Mouse (Mus musculus): ENCODE measurements around the gene Zmynd11.
"Not testable (repeated sequence)": the region's sequence is repeated elsewhere in the genome, so short reads cannot be mapped to it uniquely, and the experiment has no call there.

Gene Zmynd11

DNA sequence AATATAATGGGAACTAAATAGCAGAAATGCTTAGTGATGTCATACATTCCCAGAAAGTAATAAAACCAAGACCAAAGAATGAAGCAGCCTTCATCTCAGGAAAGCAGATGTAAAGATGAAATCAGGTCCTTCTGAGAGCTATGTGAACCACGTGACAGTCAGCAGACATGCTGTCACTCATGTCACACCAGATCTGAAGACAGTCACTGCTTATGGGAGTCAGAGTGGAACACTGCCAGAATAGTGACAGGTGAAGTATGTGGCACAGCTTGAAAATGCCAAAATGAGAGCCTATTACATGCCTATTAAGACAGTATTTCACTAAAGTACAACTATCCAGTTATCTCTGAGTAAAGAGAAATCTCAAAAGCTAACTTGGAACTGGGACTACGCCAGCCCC is 26.9 kb downstream of the Zmynd11 start:
- TF ChIP-seq POU5F1 (IDR thresholded peaks at IDR 0.05; ENCODE audit: borderline replicate concordance, low read length) (no peak), CTCF (conservative IDR thresholded peaks at IDR 0.05; ENCODE audit: low read length) (no peak), NANOG (IDR thresholded peaks at IDR 0.05; ENCODE audit: borderline replicate concordance, low read length) (no peak)
- Histone ChIP-seq H3K27me3 (ENCODE audit: insufficient read depth, low read length) (no peaks in the 10 kb centered on the region), H3K9me3 (ENCODE audit: low read length) (no peaks in the 10 kb centered on the region), H3K36me3 (ENCODE audit: insufficient read depth, low read length) (no peaks in the 10 kb centered on the region), H3K4me3 (replicated peaks; ENCODE audit: low read length) (no peak overlapping the region), H3K4me1 (replicated peaks; ENCODE audit: low read depth, low read length) (peaks cover 3% of the 10 kb centered on the region; the same call in 1 of the 2 replicates)

- H3K4me3 ChIP-seq (replicated peaks; ENCODE audit: low read length), result no peak overlapping the region
- peaks cover 6% of the 10 kb centered on the region; the same call in 1 of the 2 replicates for H3K4me1 ChIP-seq (replicated peaks; ENCODE audit: low read depth, low read length)
- H3K9me3 ChIP-seq (ENCODE audit: low read length), result no peaks in the 10 kb centered on the region
- H3K27me3 ChIP-seq (ENCODE audit: insufficient read depth, low read length), result no peaks in the 10 kb centered on the region
- TF ChIP-seq NANOG (IDR thresholded peaks at IDR 0.05; ENCODE audit: borderline replicate concordance, low read length), result no peak
- TF ChIP-seq CTCF (conservative IDR thresholded peaks at IDR 0.05; ENCODE audit: low read length), result no peak
- no peak for TF ChIP-seq POU5F1 (IDR thresholded peaks at IDR 0.05; ENCODE audit: borderline replicate concordance, low read length)
- no peaks in the 10 kb centered on the region for H3K36me3 ChIP-seq (ENCODE audit: insufficient read depth, low read length)
These were observed 28.1 kb downstream of the Zmynd11 start for GRCm38 (mm10) chr13:9737024-9737423.

- H3K27me3 ChIP-seq (ENCODE audit: insufficient read depth, low read length); H3K4me3 ChIP-seq (replicated peaks; ENCODE audit: low read length); H3K36me3 ChIP-seq (ENCODE audit: insufficient read depth, low read length); H3K9me3 ChIP-seq (ENCODE audit: low read length); H3K4me1 ChIP-seq (replicated peaks; ENCODE audit: low read depth, low read length): not testable (repeated sequence)
These were observed 32.9 kb downstream of the Zmynd11 start for GRCm38 (mm10) chr13:9732262-9732661.

- H3K27me3 ChIP-seq (ENCODE audit: insufficient read depth, low read length), result no peaks in the 10 kb centered on the region
These were observed 36.1 kb downstream of the Zmynd11 start for GRCm38 (mm10) chr13:9729073-9729472.

DNA sequence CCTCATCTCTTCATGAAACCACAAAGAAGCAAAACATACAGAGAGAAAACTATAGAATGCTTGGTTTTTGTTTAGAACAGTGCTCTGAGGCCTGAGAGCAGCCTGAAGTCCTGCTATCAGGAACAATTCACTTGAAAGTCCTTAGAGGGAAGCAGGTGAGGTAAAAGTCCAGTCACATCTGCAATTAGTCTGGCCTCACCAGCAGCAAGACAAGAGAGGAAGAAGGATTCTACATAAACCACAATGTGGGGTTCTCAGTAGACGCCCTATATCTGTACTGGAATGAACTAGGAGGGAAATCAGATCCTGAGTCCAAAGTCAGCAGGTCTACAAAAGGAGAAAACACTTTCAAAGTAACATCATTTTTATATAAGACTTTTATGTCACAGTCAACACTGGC is 49.9 kb downstream of the Zmynd11 start:
- TF ChIP-seq NANOG (IDR thresholded peaks at IDR 0.05; ENCODE audit: borderline replicate concordance, low read length) (no peak), CTCF (conservative IDR thresholded peaks at IDR 0.05; ENCODE audit: low read length) (no peak), POU5F1 (IDR thresholded peaks at IDR 0.05; ENCODE audit: borderline replicate concordance, low read length) (no peak)
- Histone ChIP-seq H3K4me3 (replicated peaks; ENCODE audit: low read length) (no peak overlapping the region), H3K4me1 (replicated peaks; ENCODE audit: low read depth, low read length) (no peaks in the 10 kb centered on the region), H3K36me3 (ENCODE audit: insufficient read depth, low read length) (no peaks in the 10 kb centered on the region), H3K9me3 (ENCODE audit: low read length) (no peaks in the 10 kb centered on the region), H3K27me3 (ENCODE audit: insufficient read depth, low read length) (no peaks in the 10 kb centered on the region)

More at GRCm38 (mm10) chr13:9729073-9729472, 36.1 kb downstream of the Zmynd11 start:
- TF ChIP-seq NANOG (IDR thresholded peaks at IDR 0.05; ENCODE audit: borderline replicate concordance, low read length), result no peak
- TF ChIP-seq POU5F1 (IDR thresholded peaks at IDR 0.05; ENCODE audit: borderline replicate concordance, low read length), result no peak
- no peak for TF ChIP-seq CTCF (conservative IDR thresholded peaks at IDR 0.05; ENCODE audit: low read length)
- no peaks in the 10 kb centered on the region for H3K9me3 ChIP-seq (ENCODE audit: low read length)
- H3K36me3 ChIP-seq (ENCODE audit: insufficient read depth, low read length), result no peaks in the 10 kb centered on the region
- 0 out of 2 replicates have a peak, but pooled peaks cover 4% of the 10 kb centered on the region for H3K4me1 ChIP-seq (replicated peaks; ENCODE audit: low read depth, low read length)
- H3K4me3 ChIP-seq (replicated peaks; ENCODE audit: low read length), result no peak overlapping the region

GRCm38 (mm10) chr13:9713462-9714134 is 51.5 kb downstream of the Zmynd11 start:
- Histone ChIP-seq H3K4me3 (replicated peaks; ENCODE audit: low read length) (no peak overlapping the region), H3K27me3 (ENCODE audit: insufficient read depth, low read length) (no peaks in the 10 kb centered on the region), H3K9me3 (ENCODE audit: low read length) (no peaks in the 10 kb centered on the region), H3K4me1 (replicated peaks; ENCODE audit: low read depth, low read length) (no peaks in the 10 kb centered on the region), H3K36me3 (ENCODE audit: insufficient read depth, low read length) (0 out of 2 replicates have a peak, but pooled peaks cover 6% of the 10 kb centered on the region)
- TF ChIP-seq NANOG (IDR thresholded peaks at IDR 0.05; ENCODE audit: borderline replicate concordance, low read length), result no peak
- no peak for TF ChIP-seq CTCF (conservative IDR thresholded peaks at IDR 0.05; ENCODE audit: low read length)
- no peak for TF ChIP-seq POU5F1 (IDR thresholded peaks at IDR 0.05; ENCODE audit: borderline replicate concordance, low read length)

DNA sequence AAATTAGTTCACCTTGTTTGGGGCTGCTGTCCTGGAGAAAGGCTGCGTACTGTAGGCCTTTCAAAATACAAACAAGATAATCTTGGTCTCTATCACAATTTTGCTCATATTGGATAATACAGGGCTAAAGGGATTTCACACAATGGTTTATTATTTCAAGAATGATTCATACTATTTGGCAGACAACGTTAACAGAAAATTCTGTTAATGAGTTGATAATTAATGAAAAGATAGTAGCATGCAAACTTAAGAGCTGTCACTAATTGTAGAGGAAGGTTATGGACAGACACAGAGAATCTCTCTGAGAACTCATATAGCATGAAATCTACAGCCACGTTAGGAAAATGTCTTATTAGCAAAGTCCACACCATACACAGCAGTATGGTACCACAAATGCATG is 52.2 kb downstream of the Zmynd11 start:
- no peaks in the 10 kb centered on the region for H3K27me3 ChIP-seq (ENCODE audit: insufficient read depth, low read length)
- H3K4me3 ChIP-seq (replicated peaks; ENCODE audit: low read length), result no peak overlapping the region
- H3K9me3 ChIP-seq (ENCODE audit: low read length), result no peaks in the 10 kb centered on the region
- H3K36me3 ChIP-seq (ENCODE audit: insufficient read depth, low read length), result 0 out of 2 replicates have a peak, but pooled peaks cover 6% of the 10 kb centered on the region
- no peaks in the 10 kb centered on the region for H3K4me1 ChIP-seq (replicated peaks; ENCODE audit: low read depth, low read length)
- TF ChIP-seq POU5F1 (IDR thresholded peaks at IDR 0.05; ENCODE audit: borderline replicate concordance, low read length) (no peak), NANOG (IDR thresholded peaks at IDR 0.05; ENCODE audit: borderline replicate concordance, low read length) (no peak), CTCF (conservative IDR thresholded peaks at IDR 0.05; ENCODE audit: low read length) (no peak)

DNA sequence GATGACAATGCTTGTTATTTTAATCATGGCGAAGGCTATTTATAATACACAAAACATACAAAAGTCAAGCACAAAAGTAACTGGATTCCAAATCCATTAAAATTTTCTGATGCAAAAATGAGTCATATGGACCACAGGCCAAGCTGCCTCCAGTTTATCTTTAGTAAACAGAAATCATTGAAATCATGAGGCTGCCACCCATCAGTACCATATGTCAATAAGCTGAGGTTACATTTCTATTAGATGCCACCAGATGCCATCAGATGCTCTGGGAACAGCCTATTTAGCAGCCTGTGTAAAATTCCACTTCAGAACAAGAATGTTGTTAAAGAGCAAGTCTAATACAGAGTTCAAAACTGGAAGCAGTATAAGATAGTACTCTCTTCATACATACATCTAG is 52.7 kb downstream of the Zmynd11 start:
- TF ChIP-seq POU5F1 (IDR thresholded peaks at IDR 0.05; ENCODE audit: borderline replicate concordance, low read length) (no peak), NANOG (IDR thresholded peaks at IDR 0.05; ENCODE audit: borderline replicate concordance, low read length) (no peak), CTCF (conservative IDR thresholded peaks at IDR 0.05; ENCODE audit: low read length) (no peak)
- H3K36me3 ChIP-seq (ENCODE audit: insufficient read depth, low read length), result 0 out of 2 replicates have a peak, but pooled peaks cover 6% of the 10 kb centered on the region
- no peaks in the 10 kb centered on the region for H3K9me3 ChIP-seq (ENCODE audit: low read length)

More for the DNA sequence above, 52.7 kb downstream of the Zmynd11 start:
- H3K27me3 ChIP-seq (ENCODE audit: insufficient read depth, low read length), result no peaks in the 10 kb centered on the region
- H3K4me1 ChIP-seq (replicated peaks; ENCODE audit: low read depth, low read length), result no peaks in the 10 kb centered on the region
- no peak overlapping the region for H3K4me3 ChIP-seq (replicated peaks; ENCODE audit: low read length)

Measured in E14TG2a.4 (cell line).